Mouse (Mus musculus) spleen, adult 2 months (tissue): ENCODE measurements at regions not wholly inside any gene's neighbourhood (a gene's known extent, or its start where the extent isn't known, plus 50 kb on each side); places are given as distances from the start of the nearest gene placed in this dataset.

Experiments
- CTCF ChIP-seq: fragments of 200-500 bp; IDR thresholded peaks from 2 replicates; pipeline ENCODE4 v1.5.1; 2011; ENCODE audit warnings: mild to moderate bottlenecking, inconsistent platforms; ENCODE audit not compliant: insufficient read depth, insufficient read length, insufficient replicate concordance; ENCODE audit errors: extremely low read depth
- POLR2A ChIP-seq: fragments of 200-500 bp; IDR thresholded peaks from 2 replicates; pipeline ENCODE4 v1.6.1; 2011; ENCODE audit warnings: low read depth, low read length, inconsistent platforms

- no peak for TF ChIP-seq CTCF
- TF ChIP-seq POLR2A, result no peak
Observed at GRCm38 (mm10) chr5:35158346-35159047, 52.9 kb upstream of the Lrpap1 start.
